Mouse (Mus musculus): Measurements from ENCODE around the gene D10Jhu81e. TPM values are rescaled to one million over a fixed set of nuclear protein-coding genes. Genes with fewer than 3 reads are reported as not detected.

The D10Jhu81e gene
- 209 and 350 TPM in 2 replicates for polyA plus RNA-seq (2012; rRNA removed; ENCODE audit: low replicate concordance)

DNA sequence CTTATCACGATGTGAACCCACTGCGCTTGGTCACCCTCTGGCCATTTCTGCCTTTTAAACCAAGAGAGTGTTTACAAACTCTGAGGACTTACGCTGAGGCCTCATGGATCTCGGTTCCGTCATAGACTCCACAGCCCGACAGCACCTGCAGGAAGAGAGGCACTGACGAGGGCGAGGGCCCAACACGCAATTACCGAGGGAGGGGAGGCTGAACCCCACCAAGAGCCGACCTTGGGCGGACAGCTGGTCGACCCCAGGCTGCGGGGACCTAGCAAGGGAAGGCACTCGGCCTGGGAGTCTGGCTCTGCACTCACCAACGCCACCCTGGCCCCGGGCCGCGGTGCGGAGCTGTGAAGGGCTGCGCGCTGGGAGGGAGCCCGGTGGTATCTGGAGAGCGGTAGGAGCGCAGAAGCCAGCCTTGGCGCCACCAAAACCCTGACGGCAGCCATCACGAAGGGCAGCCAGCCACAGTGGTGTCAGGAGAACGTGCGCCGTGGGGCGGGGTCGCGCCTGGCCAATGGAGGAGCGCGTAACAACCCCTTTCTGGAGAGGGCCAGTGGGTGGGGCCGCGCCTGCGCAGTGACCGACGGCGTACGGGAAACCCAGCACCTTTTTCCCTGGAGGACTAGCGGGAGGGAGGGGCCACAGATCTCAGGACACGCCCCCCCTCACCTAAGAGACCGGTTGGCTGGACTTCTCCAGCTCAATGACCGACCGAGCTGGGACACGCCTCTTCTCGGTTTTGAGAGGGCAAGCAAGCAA is at the start of gene D10Jhu81e:
Gene D10Jhu81e (minus strand): TSS at position 502 of the 762 bp plus-strand sequence.

DNA sequence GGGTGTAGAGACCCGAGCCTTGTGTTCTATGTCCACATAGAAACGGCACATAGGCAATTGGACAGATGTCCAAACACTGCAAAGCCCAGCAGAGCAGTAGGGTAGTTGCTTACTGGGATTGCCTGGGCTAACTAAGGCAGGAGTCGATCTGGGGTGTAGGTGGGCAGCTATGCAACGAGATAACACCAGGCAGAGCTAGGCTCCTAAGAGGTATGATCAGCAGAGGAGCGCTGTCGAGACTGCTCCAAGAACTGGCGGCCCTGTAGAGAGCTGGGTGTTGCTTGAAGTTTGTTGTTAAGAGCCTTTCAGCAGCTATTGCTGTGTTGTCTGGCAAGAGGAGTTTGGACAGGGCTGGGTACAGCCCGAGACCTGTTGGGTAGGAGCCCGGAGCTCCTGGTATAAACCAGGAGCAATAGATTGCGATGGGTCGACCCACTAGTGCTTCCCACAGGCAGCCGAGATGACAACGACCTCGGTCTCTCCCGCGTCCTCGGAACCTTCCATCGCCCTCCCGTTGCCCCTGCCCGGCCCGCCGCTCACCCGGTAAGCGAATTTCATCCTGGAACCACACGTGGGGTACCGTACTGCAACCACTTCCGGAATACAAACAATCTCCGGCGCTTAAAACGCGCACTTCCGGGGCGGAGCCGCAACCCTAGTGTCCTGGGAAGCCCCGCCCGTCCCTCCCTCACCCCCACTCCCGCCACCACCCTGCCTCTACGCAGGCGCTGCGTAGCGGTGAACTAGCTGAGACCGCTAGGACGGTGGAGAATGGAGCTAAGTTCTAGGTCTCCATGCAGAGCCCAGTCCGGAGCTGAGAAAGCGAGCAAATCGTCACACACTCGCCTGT is 15.2 kb upstream of the D10Jhu81e start, which contains the start of gene Pwp2:
Gene Pwp2 (minus strand): TSS at position 619 of the 850 bp plus-strand sequence.

Other genes starting within 250 kb of the D10Jhu81e start
- gene Trpm2, start 199.2 kb downstream of the D10Jhu81e start, polyA plus RNA-seq (2012; rRNA removed; ENCODE audit: low replicate concordance) = 4.3 and 5.9 TPM in 2 replicates
- 44.5 and 83.3 TPM in 2 replicates for gene 1810043G02Rik, start 191.3 kb downstream of the D10Jhu81e start, polyA plus RNA-seq (2012; rRNA removed; ENCODE audit: low replicate concordance)
- 168 and 171 TPM in 2 replicates for gene Pfkl, start 159.7 kb downstream of the D10Jhu81e start, polyA plus RNA-seq (2012; rRNA removed; ENCODE audit: low replicate concordance)
- 3.0 and 3.2 TPM in 2 replicates for gene Dnmt3l, start 127.8 kb downstream of the D10Jhu81e start, polyA plus RNA-seq (2012; rRNA removed; ENCODE audit: low replicate concordance)
- gene Aire, start 126.2 kb downstream of the D10Jhu81e start, polyA plus RNA-seq (2012; rRNA removed; ENCODE audit: low replicate concordance) = 1.9 and 5.8 TPM in 2 replicates
- 44.8 and 47.5 TPM in 2 replicates for gene Icosl, start 100.5 kb downstream of the D10Jhu81e start, polyA plus RNA-seq (2012; rRNA removed; ENCODE audit: low replicate concordance)
- 10.2 and 12.9 TPM in 2 replicates for gene Pwp2, start 15.4 kb upstream of the D10Jhu81e start, polyA plus RNA-seq (2012; rRNA removed; ENCODE audit: low replicate concordance)
- 54.3 and 64.9 TPM in 2 replicates for gene Trappc10, start 74.9 kb upstream of the D10Jhu81e start, polyA plus RNA-seq (2012; rRNA removed; ENCODE audit: low replicate concordance)
- gene Agpat3, start 182.7 kb upstream of the D10Jhu81e start, polyA plus RNA-seq (2012; rRNA removed; ENCODE audit: low replicate concordance) = 431 and 505 TPM in 2 replicates
- 51.0 and 63.2 TPM in 2 replicates for gene Rrp1, start 243.3 kb upstream of the D10Jhu81e start, polyA plus RNA-seq (2012; rRNA removed; ENCODE audit: low replicate concordance)